Mouse (Mus musculus): Measurements from ENCODE around the gene Oog1.
"Not testable (repeated sequence)": the region's sequence is repeated elsewhere in the genome, so short reads cannot be mapped to it uniquely, and the experiment has no call there.

The Oog1 gene

DNA sequence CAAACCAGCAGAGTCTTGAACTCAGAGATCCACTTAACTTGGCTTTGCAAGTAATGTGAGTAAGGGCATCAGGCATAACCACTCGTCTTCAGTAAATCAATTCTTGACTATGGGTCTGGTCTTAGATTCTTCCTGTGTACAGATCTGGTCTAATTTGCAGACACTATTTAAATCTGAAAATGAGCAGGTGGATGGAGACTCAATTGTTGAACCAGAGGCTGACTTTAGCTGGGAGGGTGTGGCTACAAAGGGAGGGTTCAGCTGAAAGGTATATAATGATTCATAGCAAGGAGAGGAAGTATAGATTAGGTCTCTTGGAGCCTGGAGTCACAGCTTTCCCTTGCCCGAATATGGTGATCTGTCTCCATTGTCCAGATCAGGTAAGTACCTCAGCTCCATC, at the start of gene Oog1:
Gene Oog1, plus strand, starts transcription at position 301 of the 400 bp plus-strand sequence.
- in situ Hi-C loops (cut with MboI, MseI), result not testable (repeated sequence)

DNA sequence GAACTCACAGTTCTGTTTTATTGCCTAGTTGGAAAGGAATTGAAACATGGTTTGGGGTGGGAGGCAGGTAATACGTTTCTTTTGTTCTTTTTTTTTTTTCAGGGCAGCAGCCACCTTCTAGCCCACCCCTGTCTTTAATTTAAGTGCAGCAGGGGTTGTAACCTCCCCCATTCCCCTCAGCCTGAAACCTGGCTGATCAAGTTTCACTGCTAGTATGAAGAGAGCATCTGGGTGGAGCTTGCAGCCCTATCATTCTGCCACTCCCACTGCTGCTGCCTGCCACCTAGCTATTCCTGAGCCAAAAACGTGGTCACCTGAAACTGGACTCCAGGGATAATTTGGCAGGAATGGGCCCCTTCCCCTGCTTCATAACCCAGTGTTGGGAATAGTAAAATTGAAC, 1.1 kb upstream of the Oog1 start:
- in situ Hi-C loops (cut with MboI, MseI), result not testable (repeated sequence)

DNA sequence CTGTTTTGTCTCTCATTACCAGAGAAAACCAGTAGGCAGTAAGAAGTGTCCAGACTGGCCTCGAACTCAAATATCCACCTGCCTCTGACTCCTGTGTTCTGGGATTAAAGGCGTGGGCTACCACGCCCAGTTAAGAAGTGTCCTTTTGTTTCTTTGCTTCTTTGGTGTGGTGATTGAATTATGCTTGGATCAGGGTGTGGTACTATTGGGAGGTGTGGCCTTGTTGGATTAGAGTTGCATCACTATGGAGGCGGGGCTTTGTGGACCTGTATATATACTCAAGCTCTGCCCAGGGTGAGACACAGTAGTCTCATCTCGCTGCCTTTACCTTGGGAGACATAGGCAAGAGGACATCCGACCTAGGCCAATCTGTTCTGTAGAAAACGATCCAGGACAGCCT, 16.1 kb downstream of the Oog1 start, which contains the start of gene Gm4027:
Gene Gm4027, plus strand, starts transcription at position 301 of the 400 bp plus-strand sequence.
- in situ Hi-C loops (cut with MboI, MseI), result loop anchor here (5.0 to 10.0 kb wide), 2 partner anchors 194 to 506 kb away; no protein-coding TSS in a partner anchor

- in situ Hi-C loops (cut with MboI, MseI), result loop anchor here (10.0 kb wide), 1 partner anchor 140 kb away; no protein-coding TSS in a partner anchor
These were observed 42.0 kb downstream of the Oog1 start, which contains the start of gene Gm16381 for GRCm38 (mm10) chr12:87644520-87644919. TSS of gene Gm16381 (minus strand) at chr12:87644620.

GRCm38 (mm10) chr12:87652916-87653703, 50.6 kb downstream of the Oog1 start:
- in situ Hi-C loops (cut with MboI, MseI), result loop anchor here (5.0 to 10.0 kb wide), 2 partner anchors 204 to 642 kb away; no protein-coding TSS in a partner anchor

Measured in T-helper 1 cell (primary cell).